Mouse (Mus musculus) lung, adult 2 months (tissue): ENCODE data around the gene Capn7.

Source experiments
- CTCF ChIP-seq: fragments of 200-500 bp; IDR thresholded peaks from 2 replicates; pipeline ENCODE4 v1.5.1; 2011; ENCODE audit warnings: mild to moderate bottlenecking, low read length, control low read depth; ENCODE audit not compliant: insufficient read depth
- POLR2A ChIP-seq: fragments of 200-500 bp; IDR thresholded peaks from 2 replicates; pipeline ENCODE4 v1.6.1; 2011; ENCODE audit warnings: low read depth, mild to moderate bottlenecking, control low read depth, low read length, borderline replicate concordance; ENCODE audit errors: extremely low read depth

DNA sequence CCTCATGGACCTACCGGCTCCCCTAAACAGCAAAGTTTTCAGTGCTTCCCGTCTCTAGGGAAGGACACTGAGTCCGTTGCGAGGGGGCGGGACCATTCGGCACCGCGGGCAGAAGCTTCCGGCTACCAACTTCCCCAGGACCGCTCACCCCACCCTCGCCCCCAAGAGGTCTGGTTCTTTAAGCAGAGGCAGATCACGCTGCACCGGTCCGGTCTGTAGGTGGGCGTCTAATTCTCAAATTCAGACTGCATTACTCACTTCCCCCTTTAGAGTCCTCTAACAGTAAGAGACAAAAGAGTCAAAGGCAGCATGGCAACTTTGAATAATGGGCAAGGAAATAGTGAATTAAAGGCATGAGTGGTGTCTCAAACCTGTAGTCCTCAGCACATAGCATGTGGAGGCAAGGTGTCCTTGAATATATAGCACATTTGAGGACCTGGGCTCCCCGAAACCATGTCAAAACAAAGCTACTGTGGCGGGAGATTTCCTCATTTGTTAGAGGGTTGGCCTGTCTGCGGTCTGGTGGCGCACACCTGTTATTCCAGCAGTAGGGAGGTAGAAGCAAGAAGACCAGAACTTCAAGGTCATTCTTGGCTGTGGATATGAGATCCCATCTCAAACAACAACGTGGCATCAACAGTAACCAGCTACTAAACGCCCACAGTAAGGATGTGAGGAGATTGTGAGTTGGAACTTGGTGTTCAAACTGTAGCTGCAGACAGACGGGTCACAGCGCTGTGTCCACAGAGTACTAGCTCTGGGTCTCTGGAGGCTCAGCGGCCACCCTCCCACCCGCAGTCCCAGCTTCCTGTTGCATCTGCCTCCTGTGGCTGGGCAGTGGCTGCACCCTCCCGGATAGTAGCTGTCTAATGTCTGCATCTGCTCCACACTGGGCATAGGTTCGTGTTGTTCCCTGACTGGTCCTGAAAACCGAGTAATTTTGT is 12.3 kb upstream of the Capn7 start, which contains the start of gene Dnah1:
- TF ChIP-seq POLR2A (no peak), CTCF (no peak)
